ENCODE assay signal across 21 mouse cellular contexts in the genomic region with DNA sequence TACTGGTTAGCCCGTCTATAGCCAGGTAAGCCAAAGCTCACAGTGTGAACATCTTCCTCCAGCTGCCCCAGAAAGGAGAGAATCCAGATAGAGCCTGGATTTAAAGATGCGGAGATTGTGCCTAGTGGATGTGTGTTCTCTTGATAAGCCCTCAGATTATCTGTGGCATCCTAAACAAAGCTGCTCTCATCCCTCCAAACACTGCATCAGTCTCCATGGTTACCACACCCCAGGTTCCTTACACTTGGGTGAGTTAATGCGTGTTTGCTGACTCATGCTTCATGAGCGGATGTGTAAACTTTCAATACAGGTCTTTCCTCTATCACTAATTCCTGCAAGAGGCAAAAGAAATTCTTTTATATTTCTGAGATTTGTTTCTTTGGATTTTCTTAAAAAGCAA. TPM values are rescaled to one million over a fixed set of nuclear protein-coding genes. Genes with fewer than 3 reads are reported as not detected.
DNase-seq lines count a peak whose midpoint lies in the region; TF ChIP-seq lines count a peak whose summit lies in the region.
"Had no signal": no experiment of that assay in that cellular context is flagged by ENCODE, and none has a peak within 500 bp of the region (broad histone marks: within the 10 kb centered on the region; RNA-seq: fewer than 3 reads in every experiment).

No protein-coding gene starts in this region.

- intact Hi-C loops in heart, postnatal 36 days (cut with DNase I) = no loop called here

- DNase-seq in heart, adult 11 months = peak; percentile 25
- DNase-seq in heart, postnatal 36 days = no peak
- no peak for DNase-seq in testis, postnatal 10 days (ENCODE audit: low spot score)
- peak; percentile 78 for DNase-seq in brain, adult 2 months (ENCODE audit: low read depth, low spot score)
- DNase-seq in telencephalon, adult 2 months (ENCODE audit: low read depth, low spot score) = peak; percentile 28
- DNase-seq in thymus, postnatal 36 days = no peak
- DNase-seq in heart, adult 18-20 months = no peak
- DNase-seq: adrenal gland, postnatal 36 days; cerebellum, adult 11 months; heart, adult 2 months; heart, postnatal 10 days; right cerebral cortex, postnatal 4 days had no signal

- H3K4me1 ChIP-seq in testis, adult 2 months (ENCODE audit: control insufficient read depth, insufficient read depth, low read length) = peaks cover 2% of the 10 kb centered on the region; the same call in 1 of the 2 replicates
- H3K4me1 ChIP-seq: lung, embryonic 15.5 days; neural tube, embryonic 13.5 days had no signal

- no peak for TF ChIP-seq CTCF in testis, adult 2 months (IDR thresholded peaks at IDR 0.05; ENCODE audit: control insufficient read depth, insufficient read depth, insufficient replicate concordance, low read depth, low read length)

- H3K36me3 ChIP-seq in testis, adult 2 months (ENCODE audit: control insufficient read depth, insufficient read depth, low read length) = no peaks in the 10 kb centered on the region
- H3K36me3 ChIP-seq: lung, embryonic 15.5 days; midbrain, embryonic 13.5 days; neural tube, embryonic 13.5 days had no signal

- no peak for TF ChIP-seq POLR2A in testis, adult 2 months (IDR thresholded peaks at IDR 0.05; ENCODE audit: control insufficient read depth, low read depth, low read length)

- H3K4me3 ChIP-seq in testis, adult 2 months (ENCODE audit: control insufficient read depth, low read depth, low read length) = peak overlapping the region; percentile 23; the same call in 1 of the 2 replicates
- H3K4me3 ChIP-seq: heart, adult 2 months; layer of hippocampus, adult 2 months; lung, embryonic 15.5 days; midbrain, embryonic 13.5 days; neural tube, embryonic 13.5 days had no signal

- H3K27me3 ChIP-seq in testis, adult 2 months (ENCODE audit: control insufficient read depth, insufficient read depth, low read length) = no peaks in the 10 kb centered on the region
- H3K27me3 ChIP-seq: lung, embryonic 15.5 days; midbrain, embryonic 13.5 days; neural tube, embryonic 13.5 days had no signal

- H3K27ac ChIP-seq in testis, adult 2 months (ENCODE audit: control insufficient read depth, insufficient read depth, low read depth, low read length) = no peak overlapping the region
- H3K27ac ChIP-seq: heart, adult 2 months; layer of hippocampus, adult 2 months; lung, embryonic 15.5 days; midbrain, embryonic 13.5 days; neural tube, embryonic 13.5 days had no signal

RNA-seq across cellular contexts. Expression of gene Spata45, which starts 0.8 kb away (rescaled TPM):
- not detected for total RNA-seq in heart, postnatal 36 days (2021)
- 136 and 182 TPM in 2 replicates for polyA plus RNA-seq in testis, adult 2 months (2012; rRNA removed)
- total RNA-seq in heart, adult 18-20 months (2021) = not detected
- total RNA-seq: adrenal gland, postnatal 36 days; heart, adult 2 months; heart, postnatal 10 days; layer of hippocampus, adult 2 months; left cerebral cortex, postnatal 10 days; liver, adult 2 months had no signal
- polyA plus RNA-seq: CD4-positive, CD25-positive, alpha-beta regulatory T cell, adult 4 months; heart, adult 2 months; kidney, embryonic 14.5 days; liver, adult 2 months; lung, embryonic 15.5 days; midbrain, embryonic 13.5 days; neural tube, embryonic 13.5 days had no signal

RNA-seq across cellular contexts. Expression of gene Flvcr1, which starts 9.7 kb away (rescaled TPM):
- 1 to 10 TPM; 5.0 to 5.4 TPM for total RNA-seq in heart, postnatal 36 days (2021)
- polyA plus RNA-seq in testis, adult 2 months (2012; rRNA removed) = 4.1 and 4.2 TPM in 2 replicates
- total RNA-seq in heart, adult 18-20 months (2021) = 1 to 10 TPM; 3.4 to 4.1 TPM

RNA-seq across cellular contexts. Expression of gene Tatdn3, which starts 27.1 kb away (rescaled TPM):
- total RNA-seq in heart, postnatal 36 days (2021) = 10 to 100 TPM; 12.2 to 15.5 TPM
- polyA plus RNA-seq in testis, adult 2 months (2012; rRNA removed) = 14.3 and 14.7 TPM in 2 replicates
- 10 to 100 TPM; 11.0 TPM for total RNA-seq in heart, adult 18-20 months (2021)

RNA-seq across cellular contexts. Expression of gene Nsl1, which starts 27.2 kb away (rescaled TPM):
- under 1 TPM; 0.27 to 0.75 TPM for total RNA-seq in heart, postnatal 36 days (2021)
- polyA plus RNA-seq in testis, adult 2 months (2012; rRNA removed) = 2.6 TPM in 2 replicates
- under 1 TPM; 0.67 to 0.77 TPM for total RNA-seq in heart, adult 18-20 months (2021)

RNA-seq across cellular contexts. Expression of gene Vash2, which starts 56.6 kb away (rescaled TPM):
- under 1 TPM; 0.35 to 0.56 TPM for total RNA-seq in heart, postnatal 36 days (2021)
- 53.8 and 65.7 TPM in 2 replicates for polyA plus RNA-seq in testis, adult 2 months (2012; rRNA removed)
- total RNA-seq in heart, adult 18-20 months (2021) = under 1 TPM; 0.20 to 0.33 TPM
- polyA plus RNA-seq: liver, adult 2 months had no signal

Comparison
In these comparisons a context has a peak if more than half of its experiments do, and no peak if none do; other contexts are left out.
1. DNase-seq: peak in heart, adult 11 months (single experiment), brain, adult 2 months (single experiment) and telencephalon, adult 2 months (single experiment); none in heart, postnatal 36 days (0 of 2), testis, postnatal 10 days (single experiment), thymus, postnatal 36 days (0 of 2) and heart, adult 18-20 months (0 of 2).